Mouse (Mus musculus) liver, adult 2 months (tissue): Measurements from ENCODE around the gene Btbd3. TPM values are rescaled to one million over a fixed set of nuclear protein-coding genes. Genes with fewer than 3 reads are reported as not detected.

Source experiments
- DNase-seq: peaks from one replicate; pipeline ENCODE4 v3.0.0-alpha.2; 2011; ENCODE audit warnings: low read depth, low spot score; ENCODE audit errors: extremely low read depth
- H3K27ac ChIP-seq: fragments of 200-500 bp; replicated peaks from 2 replicates; pipeline ENCODE4 v1.5.1; 2012; ENCODE audit warnings: low read depth, mild to moderate bottlenecking, control low read depth, inconsistent platforms, low read length; ENCODE audit not compliant: insufficient read depth
- H3K27me3 ChIP-seq: fragments of 200-500 bp; 2 replicates; pipeline ENCODE4 v1.6.1; 2012; ENCODE audit warnings: mild to moderate bottlenecking, moderate library complexity, low read length, inconsistent platforms; ENCODE audit not compliant: control insufficient read depth, insufficient read depth
- H3K36me3 ChIP-seq: fragments of 200-500 bp; 2 replicates; pipeline ENCODE4 v1.6.1; 2012; ENCODE audit warnings: low read length, inconsistent platforms; ENCODE audit not compliant: control insufficient read depth, insufficient read depth
- H3K4me1 ChIP-seq: fragments of 200-500 bp; 2 replicates; pipeline ENCODE4 v1.6.1; 2011; ENCODE audit warnings: low read length; ENCODE audit not compliant: control insufficient read depth, insufficient read depth
- H3K4me3 ChIP-seq: fragments of 200-500 bp; 2 replicates; pipeline ENCODE4 v1.5.1; 2011; ENCODE audit warnings: low read depth, mild to moderate bottlenecking, control low read depth, low read length, moderate library complexity; ENCODE audit not compliant: insufficient read depth
- H3K79me2 ChIP-seq: fragments of 200-500 bp; 2 replicates; pipeline ENCODE4 v1.6.1; 2012; ENCODE audit warnings: inconsistent platforms, mild to moderate bottlenecking, low read length, moderate library complexity; ENCODE audit not compliant: control insufficient read depth, insufficient read depth
- H3K9ac ChIP-seq: fragments of 200-500 bp; 2 replicates; pipeline ENCODE4 v1.6.1; 2012; ENCODE audit warnings: low read depth, mild to moderate bottlenecking, control low read depth, inconsistent platforms, low read length
- CTCF ChIP-seq: fragments of 200-500 bp; IDR thresholded peaks from 2 replicates; pipeline ENCODE4 v1.5.1; 2011; ENCODE audit warnings: low read depth, low read length, control low read depth
- POLR2A ChIP-seq: fragments of 200-500 bp; IDR thresholded peaks from 2 replicates; pipeline ENCODE4 v1.6.1; 2011; ENCODE audit warnings: low read length, control low read depth; ENCODE audit not compliant: insufficient read depth; ENCODE audit errors: extremely low read depth
- WGBS: fragments of 180-500 bp; shearing (Covaris S2); methylation state at CpG from one replicate; pipeline ENCODE4 v1.1.7; 2018; 5-methylcytosine and 5-hydroxymethylcytosine counted together
- polyA plus RNA-seq: library from polyadenylated mRNA; depleted of rRNA; stranded (reverse); fragments of >200 nt; gene quantifications from 2 replicates; pipeline ENCODE4 v1.2.3, GENCODE M21; 2012
- total RNA-seq: library from RNA; depleted of rRNA; stranded (reverse); fragments of >200 nt; gene quantifications from 2 replicates; pipeline ENCODE4 v1.2.3, GENCODE M21; 2014

Btbd3 gene
- total and polyA plus RNA-seq, 2 experiments, result 1.4 to 2.7 TPM

- Histone ChIP-seq H3K27ac (no peak overlapping the region), H3K9ac (no peak overlapping the region), H3K4me3 (no peak overlapping the region), H3K36me3 (no peaks in the 10 kb centered on the region), H3K27me3 (no peaks in the 10 kb centered on the region), H3K79me2 (no peaks in the 10 kb centered on the region), H3K4me1 (no peaks in the 10 kb centered on the region)
- no peak for DNase-seq
- WGBS, result 79% methylated on average over 1 of the region's 1 CpGs
- TF ChIP-seq CTCF (no peak), POLR2A (no peak)
Measured at GRCm38 (mm10) chr2:138528461-138528860, 272.1 kb downstream of the Btbd3 start.

DNA sequence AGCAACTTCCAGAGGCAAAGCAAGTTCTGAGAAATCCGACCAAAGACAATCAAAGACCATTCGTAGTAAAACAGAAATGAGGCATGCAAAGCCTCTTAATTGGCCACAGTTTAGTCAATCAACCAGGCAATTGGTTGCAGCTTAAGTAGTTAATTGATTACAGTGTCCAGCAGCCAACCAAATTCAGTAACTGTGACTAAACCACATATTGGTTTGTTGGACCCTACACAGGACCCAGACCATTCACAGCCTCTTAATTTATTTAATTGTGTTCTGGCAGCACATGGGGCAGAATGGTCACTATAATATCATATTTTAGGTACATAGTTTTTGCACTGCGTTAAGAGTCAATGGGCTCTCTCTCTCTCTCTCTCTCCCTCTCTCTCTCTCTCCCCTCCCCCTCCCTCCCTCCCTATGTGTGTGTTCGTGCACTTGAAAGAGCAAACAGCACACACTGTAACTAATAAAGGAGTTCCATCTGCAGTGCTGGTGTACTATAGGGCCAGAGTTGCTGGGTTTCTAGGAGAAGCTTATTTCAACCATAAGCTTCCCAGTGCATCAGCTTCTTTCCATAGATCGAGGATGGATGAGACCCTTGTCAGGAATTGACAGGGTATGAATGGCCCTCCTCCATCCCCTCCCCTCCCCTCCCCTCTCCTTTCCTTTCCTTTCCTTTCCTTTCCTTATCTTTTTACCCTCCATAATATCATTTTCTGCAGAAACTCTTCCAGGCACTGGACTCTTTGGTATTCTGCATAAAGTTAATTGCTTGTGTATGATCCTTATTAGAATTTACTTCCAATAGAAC, 275.0 kb downstream of the Btbd3 start:
- DNase-seq, result no peak
- TF ChIP-seq POLR2A (no peak), CTCF (no peak)
- WGBS, result 67% methylated on average over 5 of the region's 5 CpGs
- H3K79me2 ChIP-seq, result no peaks in the 10 kb centered on the region
- H3K36me3 ChIP-seq, result no peaks in the 10 kb centered on the region
- H3K27me3 ChIP-seq, result no peaks in the 10 kb centered on the region
- H3K27ac ChIP-seq, result no peak overlapping the region
- H3K9ac ChIP-seq, result no peak overlapping the region
- H3K4me1 ChIP-seq, result no peaks in the 10 kb centered on the region
- H3K4me3 ChIP-seq, result no peak overlapping the region

GRCm38 (mm10) chr2:138531992-138532391, 275.6 kb downstream of the Btbd3 start:
- Histone ChIP-seq H3K79me2 (no peaks in the 10 kb centered on the region), H3K27me3 (no peaks in the 10 kb centered on the region), H3K4me3 (no peak overlapping the region), H3K27ac (no peak overlapping the region), H3K9ac (no peak overlapping the region), H3K4me1 (no peaks in the 10 kb centered on the region), H3K36me3 (no peaks in the 10 kb centered on the region)
- TF ChIP-seq POLR2A (no peak), CTCF (no peak)
- DNase-seq, result no peak
- WGBS, result 81% methylated on average over 4 of the region's 4 CpGs

- WGBS, result 86% methylated on average over 3 of the region's 3 CpGs
- no peak overlapping the region for H3K27ac ChIP-seq
- no peaks in the 10 kb centered on the region for H3K36me3 ChIP-seq
- no peaks in the 10 kb centered on the region for H3K27me3 ChIP-seq
- H3K4me3 ChIP-seq, result no peak overlapping the region
- no peaks in the 10 kb centered on the region for H3K79me2 ChIP-seq
- DNase-seq, result no peak
- no peaks in the 10 kb centered on the region for H3K4me1 ChIP-seq
- TF ChIP-seq CTCF, result no peak
- no peak for TF ChIP-seq POLR2A
- H3K9ac ChIP-seq, result no peak overlapping the region
Measured at GRCm38 (mm10) chr2:138539655-138540054, 283.3 kb downstream of the Btbd3 start.

GRCm38 (mm10) chr2:138548990-138549389, 292.6 kb downstream of the Btbd3 start:
- 91% methylated on average over 2 of the region's 2 CpGs for WGBS
- H3K27me3 ChIP-seq, result no peaks in the 10 kb centered on the region
- DNase-seq, result no peak
- no peak overlapping the region for H3K27ac ChIP-seq
- H3K9ac ChIP-seq, result no peak overlapping the region
- no peak overlapping the region for H3K4me3 ChIP-seq
- H3K4me1 ChIP-seq, result no peaks in the 10 kb centered on the region
- H3K36me3 ChIP-seq, result no peaks in the 10 kb centered on the region
- TF ChIP-seq POLR2A (no peak), CTCF (no peak)
- H3K79me2 ChIP-seq, result no peaks in the 10 kb centered on the region

DNA sequence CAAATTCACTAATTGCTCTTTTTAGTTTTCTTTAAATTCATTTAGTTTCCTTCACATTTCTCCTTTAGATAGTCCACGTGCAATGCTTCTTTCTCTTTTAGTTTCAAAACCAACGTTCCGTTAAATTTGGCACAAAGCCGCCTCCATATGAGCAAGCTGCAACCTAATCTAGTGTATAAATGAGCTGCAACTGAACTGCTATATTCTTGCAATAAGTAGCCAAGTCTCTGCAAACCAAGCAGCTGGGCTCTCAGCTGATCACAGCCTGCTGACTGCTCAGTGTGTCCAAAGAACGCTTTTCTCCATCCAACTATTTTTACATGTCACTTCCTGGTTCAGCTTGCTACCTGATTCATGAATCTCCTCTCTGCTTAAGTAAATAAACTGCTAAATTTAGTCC, 295.2 kb downstream of the Btbd3 start:
- Histone ChIP-seq H3K4me3 (no peak overlapping the region), H3K36me3 (no peaks in the 10 kb centered on the region)

More for the DNA sequence above, 295.2 kb downstream of the Btbd3 start:
- Histone ChIP-seq H3K27ac (no peak overlapping the region), H3K9ac (no peak overlapping the region), H3K4me1 (no peaks in the 10 kb centered on the region), H3K79me2 (no peaks in the 10 kb centered on the region), H3K27me3 (no peaks in the 10 kb centered on the region)
- DNase-seq, result no peak
- WGBS, result 82% methylated on average over 5 of the region's 5 CpGs
- no peak for TF ChIP-seq POLR2A
- TF ChIP-seq CTCF, result no peak
